Mouse (Mus musculus): ENCODE measurements around the gene Ccdc14.
"Not testable (repeated sequence)": the region's sequence is repeated elsewhere in the genome, so short reads cannot be mapped to it uniquely, and the experiment has no call there.

The Ccdc14 gene

GRCm38 (mm10) chr16:34711481-34711880, 21.1 kb downstream of the Ccdc14 start:
- DNase-seq (ENCODE audit: low read depth, low spot score): peak; percentile 59

GRCm38 (mm10) chr16:34725156-34725555, 34.7 kb downstream of the Ccdc14 start:
- no peak for DNase-seq (ENCODE audit: low read depth, low spot score)

- DNase-seq (ENCODE audit: low read depth, low spot score): not testable (repeated sequence)
These were observed 38.2 kb downstream of the Ccdc14 start for GRCm38 (mm10) chr16:34728610-34729009.

GRCm38 (mm10) chr16:34729371-34729770, 39.0 kb downstream of the Ccdc14 start:
- no peak for DNase-seq (ENCODE audit: low read depth, low spot score)

GRCm38 (mm10) chr16:34738656-34739233, 48.3 kb downstream of the Ccdc14 start:
- no peak for DNase-seq (ENCODE audit: low read depth, low spot score)

- no peak for DNase-seq (ENCODE audit: low read depth, low spot score)
These were observed 52.5 kb downstream of the Ccdc14 start for GRCm38 (mm10) chr16:34742930-34743329.

- DNase-seq (ENCODE audit: low read depth, low spot score): peak; percentile 73
These were observed 54.7 kb downstream of the Ccdc14 start, which contains the start of gene Mylk for GRCm38 (mm10) chr16:34745065-34745585. Mylk (plus strand) TSS chr16:34745210.

- DNase-seq (ENCODE audit: low read depth, low spot score): no peak
These were observed 57.8 kb downstream of the Ccdc14 start for GRCm38 (mm10) chr16:34748081-34748720.

- DNase-seq (ENCODE audit: low read depth, low spot score): no peak
These were observed 59.1 kb downstream of the Ccdc14 start for GRCm38 (mm10) chr16:34749536-34749935.

GRCm38 (mm10) chr16:34752026-34752425, 61.6 kb downstream of the Ccdc14 start:
- DNase-seq (ENCODE audit: low read depth, low spot score): no peak

- DNase-seq (ENCODE audit: low read depth, low spot score): no peak
These were observed 62.6 kb downstream of the Ccdc14 start for GRCm38 (mm10) chr16:34752977-34753376.

- no peak for DNase-seq (ENCODE audit: low read depth, low spot score)
These were observed 66.6 kb downstream of the Ccdc14 start for GRCm38 (mm10) chr16:34756991-34757390.

- no peak for DNase-seq (ENCODE audit: low read depth, low spot score)
These were observed 67.8 kb downstream of the Ccdc14 start for GRCm38 (mm10) chr16:34758205-34758604.

GRCm38 (mm10) chr16:34763959-34764591, 73.7 kb downstream of the Ccdc14 start:
- no peak for DNase-seq (ENCODE audit: low read depth, low spot score)

- DNase-seq (ENCODE audit: low read depth, low spot score): no peak
These were observed 75.2 kb downstream of the Ccdc14 start for GRCm38 (mm10) chr16:34765666-34766065.

GRCm38 (mm10) chr16:34766193-34766592, 75.8 kb downstream of the Ccdc14 start:
- peak; percentile 12 for DNase-seq (ENCODE audit: low read depth, low spot score)

- DNase-seq (ENCODE audit: low read depth, low spot score): no peak
These were observed 77.0 kb downstream of the Ccdc14 start for GRCm38 (mm10) chr16:34767443-34767842.

GRCm38 (mm10) chr16:34768436-34768835, 78.0 kb downstream of the Ccdc14 start:
- no peak for DNase-seq (ENCODE audit: low read depth, low spot score)

- DNase-seq (ENCODE audit: low read depth, low spot score): no peak
These were observed 79.7 kb downstream of the Ccdc14 start for GRCm38 (mm10) chr16:34770127-34770526.

GRCm38 (mm10) chr16:34772445-34773032, 82.1 kb downstream of the Ccdc14 start:
- DNase-seq (ENCODE audit: low read depth, low spot score): peak; percentile 51
